Mouse (Mus musculus): ENCODE measurements around the gene Hoxa10.

Gene Hoxa10

DNA sequence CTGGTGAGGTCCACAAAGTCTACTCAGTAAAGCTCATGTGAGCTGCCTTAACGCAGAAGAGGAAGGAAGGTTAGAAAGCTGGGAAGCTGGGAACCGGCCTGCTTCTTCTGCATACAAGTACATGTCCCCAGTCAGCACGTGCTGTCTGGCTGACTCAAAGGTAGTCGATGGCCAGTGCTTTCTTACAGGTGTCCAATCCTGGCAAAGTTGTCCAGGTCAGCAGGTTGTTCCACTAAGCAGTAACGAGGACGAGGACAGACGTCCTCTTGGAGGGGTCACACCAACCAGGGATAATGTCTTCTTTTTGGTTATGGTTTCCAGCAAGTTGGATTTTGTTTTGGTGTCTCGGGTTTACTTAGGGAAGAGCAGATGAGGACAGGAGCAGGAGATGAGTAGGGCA is 50.7 kb downstream of the Hoxa10 start:
- TF ChIP-seq GATA4 (IDR thresholded peaks at IDR 0.05; ENCODE audit: insufficient replicate concordance, low read length) = no peak

- TF ChIP-seq GATA4 (IDR thresholded peaks at IDR 0.05; ENCODE audit: insufficient replicate concordance, low read length) = no peak
These were observed 51.5 kb downstream of the Hoxa10 start for GRCm38 (mm10) chr6:52189172-52189591.

DNA sequence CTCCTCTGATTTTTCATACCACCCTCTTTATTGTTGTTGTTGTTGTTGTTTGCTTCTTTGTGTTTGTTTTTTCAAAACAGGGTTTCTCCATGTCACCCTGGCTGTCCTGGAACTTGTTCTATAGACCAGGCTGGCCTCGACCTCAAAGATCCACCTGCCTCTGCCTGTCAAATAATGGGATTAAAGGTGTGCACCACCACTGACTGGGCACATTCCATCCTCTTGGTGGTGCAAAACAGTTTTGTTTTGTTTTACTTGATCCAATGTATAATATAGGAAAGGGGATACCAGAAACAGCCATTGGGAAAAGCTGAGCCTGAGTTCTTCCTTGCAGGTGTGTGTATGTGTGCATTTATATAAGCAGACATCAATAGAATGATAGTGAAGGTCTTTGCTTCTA is 54.2 kb downstream of the Hoxa10 start:
- TF ChIP-seq GATA4 (IDR thresholded peaks at IDR 0.05; ENCODE audit: insufficient replicate concordance, low read length) = no peak

GRCm38 (mm10) chr6:52185834-52186233 is 54.8 kb downstream of the Hoxa10 start:
- TF ChIP-seq GATA4 (IDR thresholded peaks at IDR 0.05; ENCODE audit: insufficient replicate concordance, low read length) = no peak

DNA sequence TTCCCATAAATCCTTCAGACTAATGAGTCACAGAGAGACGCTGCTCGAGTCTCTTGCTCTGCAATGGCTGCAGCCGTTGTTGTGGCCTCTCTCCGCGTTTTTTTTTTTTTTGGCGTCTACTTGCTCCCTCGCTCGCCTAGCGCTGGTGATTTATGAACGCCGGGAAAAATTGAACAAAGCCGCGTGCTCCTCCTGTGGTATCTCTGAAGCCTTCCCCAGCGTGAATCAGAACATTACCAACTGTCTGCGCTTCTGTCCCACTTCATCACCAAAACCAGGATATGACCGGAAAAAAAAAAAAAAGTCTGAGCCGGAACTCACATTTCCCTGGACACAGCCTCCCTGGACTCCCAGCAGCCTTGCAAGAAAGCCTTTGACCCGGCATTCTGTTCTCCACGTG is 55.4 kb downstream of the Hoxa10 start:
- TF ChIP-seq GATA4 (IDR thresholded peaks at IDR 0.05; ENCODE audit: insufficient replicate concordance, low read length) = no peak

- TF ChIP-seq GATA4 (IDR thresholded peaks at IDR 0.05; ENCODE audit: insufficient replicate concordance, low read length) = no peak
These were observed 56.0 kb downstream of the Hoxa10 start for GRCm38 (mm10) chr6:52184668-52185067.

DNA sequence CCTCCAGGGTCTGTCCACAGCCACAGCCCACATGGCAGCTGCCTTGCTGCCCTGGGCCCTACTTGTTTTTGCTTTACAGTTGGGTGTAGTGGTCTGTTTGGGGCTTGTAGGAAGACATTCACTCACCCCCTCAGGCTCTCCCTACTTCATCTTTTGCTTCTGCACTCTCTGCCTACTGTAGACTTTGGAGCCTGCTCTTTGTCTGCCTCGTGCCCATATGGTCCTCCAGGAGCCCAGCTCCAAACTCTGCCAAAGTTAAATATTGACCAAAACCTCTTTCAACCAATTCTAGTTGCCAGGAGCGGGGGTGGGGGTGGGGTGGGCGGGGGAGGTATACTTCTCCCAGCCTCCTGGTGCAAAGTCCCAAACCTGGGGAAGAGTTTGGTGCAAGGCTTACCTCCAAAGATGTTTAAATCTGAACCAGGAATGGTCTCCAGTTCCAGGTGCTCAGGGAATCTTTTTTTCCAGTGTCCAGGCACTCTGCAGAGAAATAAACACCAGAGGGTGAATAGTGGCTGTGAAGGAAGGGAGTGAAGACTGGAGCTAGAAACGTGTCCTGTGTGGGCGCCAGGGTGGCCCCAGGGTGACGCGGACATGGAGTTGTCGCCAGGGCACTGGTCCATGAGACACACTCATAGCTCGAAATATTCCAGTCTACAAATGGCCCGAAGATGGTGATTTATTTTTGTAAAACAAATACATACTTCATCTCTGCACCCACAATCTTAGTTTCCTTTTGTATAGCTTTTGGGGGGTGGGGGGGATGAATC is 57.2 kb downstream of the Hoxa10 start:
- TF ChIP-seq GATA4 (IDR thresholded peaks at IDR 0.05; ENCODE audit: insufficient replicate concordance, low read length) = no peak

- no peak for TF ChIP-seq GATA4 (IDR thresholded peaks at IDR 0.05; ENCODE audit: insufficient replicate concordance, low read length)
These were observed 57.9 kb downstream of the Hoxa10 start for GRCm38 (mm10) chr6:52182793-52183192.

DNA sequence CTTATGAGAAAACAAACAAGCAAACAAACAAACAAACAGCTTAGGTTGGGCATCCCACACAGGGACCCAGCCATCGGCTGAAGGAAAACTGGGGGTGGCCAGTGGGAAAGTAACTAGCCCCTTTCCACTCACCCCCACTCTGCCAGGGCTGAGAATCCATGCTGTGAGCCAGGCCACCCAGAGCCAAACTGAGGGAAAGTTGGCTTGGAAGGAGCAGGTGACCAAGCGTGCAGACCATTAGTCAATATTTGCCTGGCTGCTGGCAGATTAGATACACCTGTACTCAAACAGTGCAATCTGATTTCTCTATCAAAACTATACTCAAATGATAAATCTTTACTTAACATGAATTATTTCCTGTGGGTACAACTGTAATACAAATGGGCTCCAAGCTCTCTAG is 58.6 kb downstream of the Hoxa10 start:
- TF ChIP-seq GATA4 (IDR thresholded peaks at IDR 0.05; ENCODE audit: insufficient replicate concordance, low read length) = no peak

Measured in liver, adult (tissue).